ENCODE assay signal across 8 mouse cellular contexts in genomic region chr11:120467736-120468092, GRCm38 (mm10). TPM values are rescaled to one million over a fixed set of nuclear protein-coding genes. Genes with fewer than 3 reads are reported as not detected.
DNase-seq lines count a peak whose midpoint lies in the region; ATAC-seq lines count a peak whose summit lies in the region.

No protein-coding gene starts in this region.

- no peaks in the 10 kb centered on the region for H3K27me3 ChIP-seq in kidney, embryonic 16.5 days (ENCODE audit: insufficient read depth, low read length)
- no peaks in the 10 kb centered on the region for H3K27me3 ChIP-seq in embryonic facial prominence, embryonic 10.5 days (replicated peaks; ENCODE audit: low read depth, poor library complexity, severe bottlenecking)
- H3K27me3 ChIP-seq in hindbrain, embryonic 15.5 days = no peaks in the 10 kb centered on the region
- no peaks in the 10 kb centered on the region for H3K27me3 ChIP-seq in midbrain, embryonic 15.5 days (replicated peaks)

- DNase-seq in kidney, postnatal 36 days = no peak
- DNase-seq in embryonic facial prominence, embryonic 10.5 days (ENCODE audit: low spot score) = no peak
- DNase-seq in spleen, postnatal 36 days (ENCODE audit: low spot score in 2 of 2) = no peak
- DNase-seq in thymus, postnatal 36 days = no peak

- H3K9me3 ChIP-seq in kidney, embryonic 16.5 days (ENCODE audit: low read length) = no peaks in the 10 kb centered on the region
- no peaks in the 10 kb centered on the region for H3K9me3 ChIP-seq in embryonic facial prominence, embryonic 10.5 days
- no peaks in the 10 kb centered on the region for H3K9me3 ChIP-seq in hindbrain, embryonic 15.5 days
- H3K9me3 ChIP-seq in midbrain, embryonic 15.5 days = no peaks in the 10 kb centered on the region

- H3K4me1 ChIP-seq in kidney, embryonic 16.5 days (ENCODE audit: insufficient read depth, low read length) = peaks cover 19% of the 10 kb centered on the region
- H3K4me1 ChIP-seq in embryonic facial prominence, embryonic 10.5 days = peaks cover 27% of the 10 kb centered on the region
- H3K4me1 ChIP-seq in hindbrain, embryonic 15.5 days (replicated peaks) = peaks cover 33% of the 10 kb centered on the region
- H3K4me1 ChIP-seq in midbrain, embryonic 15.5 days = peaks cover 35% of the 10 kb centered on the region

- WGBS in kidney, embryonic 16.5 days = 0% methylated on average over 33 of the region's 33 CpGs
- WGBS in embryonic facial prominence, embryonic 10.5 days = 1% methylated on average over 33 of the region's 33 CpGs
- 1% methylated on average over 32 of the region's 33 CpGs for WGBS in hindbrain, embryonic 15.5 days
- under 1% methylated on average over 33 of the region's 33 CpGs for WGBS in midbrain, embryonic 15.5 days

- peak overlapping the region; percentile 41; the same call in 1 of the 2 replicates for H3K27ac ChIP-seq in kidney, embryonic 16.5 days (ENCODE audit: low read length)
- H3K27ac ChIP-seq in embryonic facial prominence, embryonic 10.5 days (replicated peaks) = peak overlapping the region; percentile 87
- H3K27ac ChIP-seq in hindbrain, embryonic 15.5 days (replicated peaks) = peak overlapping the region; percentile 76
- H3K27ac ChIP-seq in midbrain, embryonic 15.5 days = peak overlapping the region; percentile 73

- peaks cover 34% of the 10 kb centered on the region for H3K36me3 ChIP-seq in kidney, embryonic 16.5 days (ENCODE audit: insufficient read depth, low read length)
- H3K36me3 ChIP-seq in embryonic facial prominence, embryonic 10.5 days (replicated peaks) = peaks cover 70% of the 10 kb centered on the region
- peaks cover 47% of the 10 kb centered on the region for H3K36me3 ChIP-seq in hindbrain, embryonic 15.5 days
- H3K36me3 ChIP-seq in midbrain, embryonic 15.5 days (replicated peaks) = peaks cover 33% of the 10 kb centered on the region

- peak; percentile 64 for ATAC-seq in kidney, embryonic 16.5 days (ENCODE audit: low FRiP score, low TSS enrichment)
- no peak; the same call in 1 of the 2 replicates for ATAC-seq in hindbrain, embryonic 15.5 days (ENCODE audit: low FRiP score, low read depth)
- ATAC-seq in midbrain, embryonic 15.5 days (replicated peaks) = no peak
- ATAC-seq in megakaryocyte-erythroid progenitor cell, adult 5-6 weeks (replicated peaks; ENCODE audit: low FRiP score, low TSS enrichment, poor library complexity, severe bottlenecking) = no peak

- H3K9ac ChIP-seq in kidney, embryonic 16.5 days (replicated peaks; ENCODE audit: low read length) = peak overlapping the region; percentile 89
- peak overlapping the region; percentile 92 for H3K9ac ChIP-seq in hindbrain, embryonic 15.5 days
- peak overlapping the region; percentile 79 for H3K9ac ChIP-seq in midbrain, embryonic 15.5 days

- peak overlapping the region; percentile 94 for H3K4me3 ChIP-seq in kidney, embryonic 16.5 days (ENCODE audit: low read length)
- H3K4me3 ChIP-seq in embryonic facial prominence, embryonic 10.5 days = peak overlapping the region; percentile 98
- peak overlapping the region; percentile 98 for H3K4me3 ChIP-seq in hindbrain, embryonic 15.5 days
- H3K4me3 ChIP-seq in midbrain, embryonic 15.5 days = peak overlapping the region; percentile 78

- peak overlapping the region; percentile 79 for H3K4me2 ChIP-seq in kidney, embryonic 16.5 days (replicated peaks; ENCODE audit: low read depth, low read length)
- H3K4me2 ChIP-seq in hindbrain, embryonic 15.5 days = peak overlapping the region; percentile 72
- peak overlapping the region; percentile 85 for H3K4me2 ChIP-seq in midbrain, embryonic 15.5 days

RNA-seq across cellular contexts. Expression of gene Arl16, which starts 0.3 kb away (rescaled TPM):
- 46.5 and 50.4 TPM in 2 replicates for polyA plus RNA-seq in kidney, embryonic 16.5 days (2015; fragmentation: Nextera tagmentation; extraction: Ambion mirVana)
- polyA plus RNA-seq in embryonic facial prominence, embryonic 10.5 days (2016; fragmentation: Nextera tagmentation; extraction: Ambion mirVana) = 55.9 and 66.9 TPM in 2 replicates
- 61.5 and 64.1 TPM in 2 replicates for polyA plus RNA-seq in hindbrain, embryonic 15.5 days (2015; fragmentation: Nextera tagmentation; extraction: Ambion mirVana)
- polyA plus RNA-seq in midbrain, embryonic 15.5 days (2015; fragmentation: Nextera tagmentation; extraction: Ambion mirVana) = 63.0 and 64.1 TPM in 2 replicates
- total RNA-seq in megakaryocyte-erythroid progenitor cell, adult 5-6 weeks (2014; fragmentation: Nextera tagmentation) = 11.2 and 14.7 TPM in 2 replicates
- 8.8 and 21.9 TPM in 2 replicates for total RNA-seq in megakaryocyte-erythroid progenitor cell, adult 5-6 weeks (2017)

RNA-seq across cellular contexts. Expression of gene Ccdc137, which starts 9.8 kb away (rescaled TPM):
- 40.6 and 43.9 TPM in 2 replicates for polyA plus RNA-seq in kidney, embryonic 16.5 days (2015; fragmentation: Nextera tagmentation; extraction: Ambion mirVana)
- 49.6 and 50.7 TPM in 2 replicates for polyA plus RNA-seq in embryonic facial prominence, embryonic 10.5 days (2016; fragmentation: Nextera tagmentation; extraction: Ambion mirVana)
- 24.8 and 28.9 TPM in 2 replicates for polyA plus RNA-seq in hindbrain, embryonic 15.5 days (2015; fragmentation: Nextera tagmentation; extraction: Ambion mirVana)
- polyA plus RNA-seq in midbrain, embryonic 15.5 days (2015; fragmentation: Nextera tagmentation; extraction: Ambion mirVana) = 27.9 and 28.1 TPM in 2 replicates
- 36.1 and 67.6 TPM in 2 replicates for total RNA-seq in megakaryocyte-erythroid progenitor cell, adult 5-6 weeks (2014; fragmentation: Nextera tagmentation)
- 70.0 and 99.8 TPM in 2 replicates for total RNA-seq in megakaryocyte-erythroid progenitor cell, adult 5-6 weeks (2017)

RNA-seq across cellular contexts. Expression of gene Oxld1, which starts 9.8 kb away (rescaled TPM):
- 15.4 and 15.9 TPM in 2 replicates for polyA plus RNA-seq in kidney, embryonic 16.5 days (2015; fragmentation: Nextera tagmentation; extraction: Ambion mirVana)
- 8.5 and 12.8 TPM in 2 replicates for polyA plus RNA-seq in embryonic facial prominence, embryonic 10.5 days (2016; fragmentation: Nextera tagmentation; extraction: Ambion mirVana)
- 11.5 and 12.0 TPM in 2 replicates for polyA plus RNA-seq in hindbrain, embryonic 15.5 days (2015; fragmentation: Nextera tagmentation; extraction: Ambion mirVana)
- 9.8 and 11.4 TPM in 2 replicates for polyA plus RNA-seq in midbrain, embryonic 15.5 days (2015; fragmentation: Nextera tagmentation; extraction: Ambion mirVana)
- total RNA-seq in megakaryocyte-erythroid progenitor cell, adult 5-6 weeks (2014; fragmentation: Nextera tagmentation) = 8.0 and 20.5 TPM in 2 replicates
- 14.0 and 27.9 TPM in 2 replicates for total RNA-seq in megakaryocyte-erythroid progenitor cell, adult 5-6 weeks (2017)

RNA-seq across cellular contexts. Expression of gene Pde6g, which starts 14.4 kb away (rescaled TPM):
- polyA plus RNA-seq in kidney, embryonic 16.5 days (2015; fragmentation: Nextera tagmentation; extraction: Ambion mirVana) = 0.39 and 0.45 TPM in 2 replicates
- 0.44 and 0.67 TPM in 2 replicates for polyA plus RNA-seq in embryonic facial prominence, embryonic 10.5 days (2016; fragmentation: Nextera tagmentation; extraction: Ambion mirVana)
- polyA plus RNA-seq in hindbrain, embryonic 15.5 days (2015; fragmentation: Nextera tagmentation; extraction: Ambion mirVana) = 0.22 and 0.51 TPM in 2 replicates
- polyA plus RNA-seq in midbrain, embryonic 15.5 days (2015; fragmentation: Nextera tagmentation; extraction: Ambion mirVana) = 0.39 and 0.52 TPM in 2 replicates
- 0.37 TPM in 1 of 2 replicates, not detected in the other for total RNA-seq in megakaryocyte-erythroid progenitor cell, adult 5-6 weeks (2014; fragmentation: Nextera tagmentation)
- total RNA-seq in megakaryocyte-erythroid progenitor cell, adult 5-6 weeks (2017) = 0.38 TPM in 1 of 2 replicates, not detected in the other

RNA-seq across cellular contexts. Expression of gene Mrpl12, which starts 16.7 kb away (rescaled TPM):
- 176 and 177 TPM in 2 replicates for polyA plus RNA-seq in kidney, embryonic 16.5 days (2015; fragmentation: Nextera tagmentation; extraction: Ambion mirVana)
- polyA plus RNA-seq in embryonic facial prominence, embryonic 10.5 days (2016; fragmentation: Nextera tagmentation; extraction: Ambion mirVana) = 206 and 216 TPM in 2 replicates
- polyA plus RNA-seq in hindbrain, embryonic 15.5 days (2015; fragmentation: Nextera tagmentation; extraction: Ambion mirVana) = 122 and 125 TPM in 2 replicates
- 112 and 115 TPM in 2 replicates for polyA plus RNA-seq in midbrain, embryonic 15.5 days (2015; fragmentation: Nextera tagmentation; extraction: Ambion mirVana)
- 165 and 221 TPM in 2 replicates for total RNA-seq in megakaryocyte-erythroid progenitor cell, adult 5-6 weeks (2014; fragmentation: Nextera tagmentation)
- total RNA-seq in megakaryocyte-erythroid progenitor cell, adult 5-6 weeks (2017) = 151 and 192 TPM in 2 replicates
